Mouse (Mus musculus) liver, adult 2 months (tissue): ENCODE data around the gene Btbd35f3. TPM values are rescaled to one million over a fixed set of nuclear protein-coding genes. Genes with fewer than 3 reads are reported as not detected.
"Not testable (repeated sequence)": the region's sequence is repeated elsewhere in the genome, so short reads cannot be mapped to it uniquely, and the experiment has no call there.

Experiments used
- DNase-seq: peaks from one replicate; pipeline ENCODE4 v3.0.0-alpha.2; 2011; ENCODE audit warnings: low read depth, low spot score; ENCODE audit errors: extremely low read depth
- H3K27ac ChIP-seq: fragments of 200-500 bp; replicated peaks from 2 replicates; pipeline ENCODE4 v1.5.1; 2012; ENCODE audit warnings: low read depth, mild to moderate bottlenecking, control low read depth, inconsistent platforms, low read length; ENCODE audit not compliant: insufficient read depth
- H3K27me3 ChIP-seq: fragments of 200-500 bp; 2 replicates; pipeline ENCODE4 v1.6.1; 2012; ENCODE audit warnings: mild to moderate bottlenecking, moderate library complexity, low read length, inconsistent platforms; ENCODE audit not compliant: control insufficient read depth, insufficient read depth
- H3K36me3 ChIP-seq: fragments of 200-500 bp; 2 replicates; pipeline ENCODE4 v1.6.1; 2012; ENCODE audit warnings: low read length, inconsistent platforms; ENCODE audit not compliant: control insufficient read depth, insufficient read depth
- H3K4me1 ChIP-seq: fragments of 200-500 bp; 2 replicates; pipeline ENCODE4 v1.6.1; 2011; ENCODE audit warnings: low read length; ENCODE audit not compliant: control insufficient read depth, insufficient read depth
- H3K4me3 ChIP-seq: fragments of 200-500 bp; 2 replicates; pipeline ENCODE4 v1.5.1; 2011; ENCODE audit warnings: low read depth, mild to moderate bottlenecking, control low read depth, low read length, moderate library complexity; ENCODE audit not compliant: insufficient read depth
- H3K79me2 ChIP-seq: fragments of 200-500 bp; 2 replicates; pipeline ENCODE4 v1.6.1; 2012; ENCODE audit warnings: inconsistent platforms, mild to moderate bottlenecking, low read length, moderate library complexity; ENCODE audit not compliant: control insufficient read depth, insufficient read depth
- H3K9ac ChIP-seq: fragments of 200-500 bp; 2 replicates; pipeline ENCODE4 v1.6.1; 2012; ENCODE audit warnings: low read depth, mild to moderate bottlenecking, control low read depth, inconsistent platforms, low read length
- WGBS: fragments of 180-500 bp; shearing (Covaris S2); methylation state at CpG from one replicate; pipeline ENCODE4 v1.1.7; 2018; 5-methylcytosine and 5-hydroxymethylcytosine counted together
- polyA plus RNA-seq: library from polyadenylated mRNA; depleted of rRNA; stranded (reverse); fragments of >200 nt; gene quantifications from 2 replicates; pipeline ENCODE4 v1.2.3, GENCODE M21; 2012; rRNA removed
- total RNA-seq: library from RNA; depleted of rRNA; stranded (reverse); fragments of >200 nt; gene quantifications from 2 replicates; pipeline ENCODE4 v1.2.3, GENCODE M21; 2014; rRNA removed

Btbd35f3 gene
- total RNA-seq = not detected in 2 replicates
- not detected in 2 replicates for polyA plus RNA-seq

GRCm38 (mm10) chrX:4037374-4037773, at the start of gene Btbd35f3:
TSS of gene Btbd35f3 (plus strand) at chrX:4037674.
- WGBS = no CpG with 5 or more reads among the region's 3 CpGs
- H3K27me3 ChIP-seq, H3K9ac ChIP-seq, H3K4me3 ChIP-seq, H3K27ac ChIP-seq, H3K4me1 ChIP-seq, DNase-seq, H3K79me2 ChIP-seq, H3K36me3 ChIP-seq: not testable (repeated sequence)

Other genes with a start within 250 kb of the Btbd35f3 start
- not detected in 2 replicates for gene Btbd35f16, start 80.7 kb upstream of the Btbd35f3 start, total RNA-seq
- gene Btbd35f16, start 80.7 kb upstream of the Btbd35f3 start, polyA plus RNA-seq = not detected in 2 replicates
- gene Btbd35f28, start 158.9 kb downstream of the Btbd35f3 start, total RNA-seq = not detected in 2 replicates
- gene Btbd35f28, start 158.9 kb downstream of the Btbd35f3 start, polyA plus RNA-seq = not detected in 2 replicates